Mouse (Mus musculus) thymus, adult 2 months (tissue): ENCODE measurements around the gene Cers5. TPM values are rescaled to one million over a fixed set of nuclear protein-coding genes. Genes with fewer than 3 reads are reported as not detected.

ENCODE experiments used
- DNase-seq: peaks from one replicate; pipeline ENCODE4 v3.0.0; 2021
- H3K27ac ChIP-seq: fragments of 200-500 bp; 2 replicates; pipeline ENCODE4 v1.5.1; 2012; ENCODE audit warnings: low read length, control low read depth; ENCODE audit not compliant: control insufficient read depth, insufficient read depth
- H3K27me3 ChIP-seq: fragments of 200-500 bp; 2 replicates; pipeline ENCODE4 v1.6.1; 2012; ENCODE audit warnings: mild to moderate bottlenecking, low read length, moderate library complexity, mixed read lengths; ENCODE audit not compliant: control insufficient read depth, insufficient read depth
- H3K36me3 ChIP-seq: fragments of 200-500 bp; 2 replicates; pipeline ENCODE4 v1.6.1; 2012; ENCODE audit warnings: mild to moderate bottlenecking, low read length, moderate library complexity; ENCODE audit not compliant: control insufficient read depth, insufficient read depth
- H3K4me1 ChIP-seq: fragments of 200-500 bp; replicated peaks from 2 replicates; pipeline ENCODE4 v1.6.1; 2012; ENCODE audit warnings: low read length; ENCODE audit not compliant: control insufficient read depth, insufficient read depth
- H3K4me3 ChIP-seq: fragments of 200-500 bp; 2 replicates; pipeline ENCODE4 v1.5.1; 2012; ENCODE audit warnings: mild to moderate bottlenecking, low read length, control low read depth, moderate library complexity; ENCODE audit not compliant: control insufficient read depth, insufficient read depth
- CTCF ChIP-seq: fragments of 200-500 bp; IDR thresholded peaks from 2 replicates; pipeline ENCODE4 v1.5.1; 2012; ENCODE audit warnings: mild to moderate bottlenecking, control low read depth, low read length, moderate library complexity, borderline replicate concordance; ENCODE audit not compliant: control insufficient read depth, poor library complexity, insufficient read depth; ENCODE audit errors: extremely low read depth
- POLR2A ChIP-seq: fragments of 200-500 bp; IDR thresholded peaks from 2 replicates; pipeline ENCODE4 v1.6.1; 2012; ENCODE audit warnings: mild to moderate bottlenecking, low read length, control low read depth, moderate library complexity; ENCODE audit not compliant: control insufficient read depth, poor library complexity, insufficient read depth; ENCODE audit errors: extremely low read depth
- WGBS: fragments of 180-500 bp; shearing (Covaris S2); methylation state at CpG from one replicate; pipeline ENCODE4 v1.1.7; 2018; 5-methylcytosine and 5-hydroxymethylcytosine counted together
- polyA plus RNA-seq: library from polyadenylated mRNA; depleted of rRNA; stranded (reverse); fragments of >200 nt; gene quantifications from 2 replicates; pipeline ENCODE4 v1.2.3, GENCODE M21; 2012

Cers5 gene
- polyA plus RNA-seq, 1 experiment = 59.8 TPM

DNA sequence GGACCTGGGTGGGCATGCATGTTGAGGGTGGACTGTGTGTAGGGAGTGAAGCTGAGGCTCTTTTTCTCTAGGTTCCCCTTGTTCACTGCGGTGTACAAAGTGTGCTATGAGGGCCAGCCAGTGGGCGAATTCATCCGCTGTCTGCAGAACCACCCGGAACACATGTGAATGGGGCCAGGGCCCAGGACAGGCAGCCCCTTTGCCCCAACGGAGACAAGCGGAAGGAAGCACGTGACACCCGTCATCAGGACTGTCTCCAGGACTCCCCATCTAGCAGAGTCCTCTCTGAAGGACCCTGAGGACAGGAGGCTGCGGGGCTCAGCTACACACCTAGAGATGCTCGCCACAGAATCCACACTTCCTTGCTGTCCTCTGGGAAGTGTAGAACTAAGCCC, 49.6 kb downstream of the Cers5 start:
- Histone ChIP-seq H3K27ac (no peak overlapping the region), H3K4me3 (no peak overlapping the region), H3K4me1 (peaks cover 10% of the 10 kb centered on the region), H3K27me3 (no peaks in the 10 kb centered on the region), H3K36me3 (no peaks in the 10 kb centered on the region)
- no peak for DNase-seq
- no peak for TF ChIP-seq POLR2A
- TF ChIP-seq CTCF = no peak
- 69% methylated on average over 10 of the region's 10 CpGs for WGBS

DNA sequence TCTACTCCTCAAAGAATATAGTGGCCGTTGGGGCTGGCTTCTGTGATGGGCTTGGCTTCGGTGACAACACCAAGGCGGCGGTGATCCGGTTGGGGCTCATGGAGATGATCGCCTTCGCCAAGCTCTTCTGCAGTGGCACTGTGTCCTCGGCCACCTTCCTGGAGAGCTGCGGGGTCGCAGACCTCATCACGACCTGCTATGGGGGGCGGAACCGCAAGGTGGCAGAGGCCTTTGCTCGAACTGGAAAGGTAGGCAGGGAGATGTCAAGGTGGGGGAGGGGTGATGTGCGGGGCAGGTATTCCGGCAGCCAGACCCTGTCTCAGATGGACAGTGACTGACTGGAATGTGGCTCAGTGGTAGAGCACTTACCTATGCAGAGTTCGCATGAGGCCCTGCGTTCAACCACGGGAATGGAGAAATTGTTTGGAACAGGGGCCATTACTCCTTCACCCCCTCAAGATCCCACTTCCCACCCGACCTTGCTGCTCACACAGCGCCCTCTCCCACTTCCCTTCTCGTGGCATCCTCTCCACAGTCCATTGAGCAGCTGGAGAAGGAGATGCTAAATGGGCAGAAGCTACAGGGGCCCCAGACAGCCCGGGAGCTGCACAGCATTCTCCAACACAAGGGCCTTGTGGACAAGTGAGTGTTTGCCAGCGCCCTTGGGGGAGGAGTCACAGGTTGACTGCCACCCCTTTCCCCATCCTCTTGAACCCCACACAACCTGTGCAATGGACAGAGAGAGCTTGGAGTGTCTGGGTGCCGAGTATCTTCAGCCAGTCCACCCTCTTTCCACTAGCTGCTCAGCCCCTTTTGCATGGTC, 50.6 kb downstream of the Cers5 start:
- TF ChIP-seq CTCF = no peak
- no peak for TF ChIP-seq POLR2A
- Histone ChIP-seq H3K36me3 (no peaks in the 10 kb centered on the region), H3K4me1 (peaks cover 16% of the 10 kb centered on the region), H3K27ac (no peak overlapping the region), H3K4me3 (no peak overlapping the region), H3K27me3 (no peaks in the 10 kb centered on the region)
- no peak for DNase-seq
- WGBS = 88% methylated on average over 25 of the region's 25 CpGs

DNA sequence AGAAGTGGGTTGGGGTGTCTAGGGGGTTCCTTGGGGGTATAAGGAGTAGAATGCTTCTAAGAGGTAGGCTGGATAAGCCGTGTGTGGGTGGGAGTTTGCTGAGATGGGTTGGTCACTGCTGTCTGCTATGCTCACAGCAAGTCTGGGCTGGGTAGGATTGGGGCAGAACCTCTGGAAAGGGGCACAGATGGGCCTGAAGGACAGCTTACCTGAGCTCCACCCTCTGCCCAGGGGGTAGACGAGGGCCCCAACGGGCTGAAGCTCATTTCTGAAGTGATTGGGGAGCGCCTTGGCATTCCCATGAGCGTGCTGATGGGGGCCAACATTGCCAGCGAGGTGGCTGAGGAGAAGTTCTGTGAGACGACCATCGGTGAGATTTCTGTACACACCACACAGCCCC, 52.8 kb downstream of the Cers5 start:
- no peak overlapping the region for H3K27ac ChIP-seq
- H3K27me3 ChIP-seq = no peaks in the 10 kb centered on the region
- peaks cover 16% of the 10 kb centered on the region for H3K4me1 ChIP-seq
- DNase-seq = no peak
- WGBS = 91% methylated on average over 8 of the region's 8 CpGs
- H3K4me3 ChIP-seq = no peak overlapping the region
- H3K36me3 ChIP-seq = no peaks in the 10 kb centered on the region
- TF ChIP-seq POLR2A (no peak), CTCF (no peak)

DNA sequence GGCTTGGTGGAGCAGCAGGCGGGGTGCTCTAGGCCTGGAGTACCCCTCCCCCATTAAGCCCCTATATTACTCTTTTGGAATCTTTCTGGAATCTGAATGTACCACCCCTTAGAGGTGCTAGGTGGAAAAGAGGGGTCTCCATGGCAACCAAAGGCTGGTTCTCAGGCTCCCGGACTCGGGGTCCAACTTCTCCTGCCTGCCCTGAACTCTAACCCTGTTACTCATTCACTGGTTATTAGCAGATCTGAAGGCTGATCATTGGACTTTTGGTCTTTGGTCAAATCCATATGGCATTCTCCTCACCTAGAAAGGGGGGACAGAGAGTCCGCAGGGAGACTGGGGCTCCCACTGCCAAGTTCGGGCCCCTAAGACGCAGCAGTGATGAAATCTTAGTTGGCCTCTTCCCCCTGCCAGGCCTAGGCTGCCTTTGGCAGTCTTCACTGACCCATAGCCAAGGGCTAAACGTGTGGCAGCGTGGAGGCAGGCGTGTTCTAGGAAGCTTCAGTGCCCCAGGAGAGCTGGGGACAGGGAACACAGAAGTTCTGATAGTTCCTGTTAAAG, 54.1 kb downstream of the Cers5 start:
- H3K27ac ChIP-seq = no peak overlapping the region
- DNase-seq = no peak
- no peaks in the 10 kb centered on the region for H3K36me3 ChIP-seq
- H3K27me3 ChIP-seq = no peaks in the 10 kb centered on the region
- peaks cover 6% of the 10 kb centered on the region for H3K4me1 ChIP-seq
- 96% methylated on average over 9 of the region's 9 CpGs for WGBS
- TF ChIP-seq CTCF (no peak), POLR2A (no peak)
- no peak overlapping the region for H3K4me3 ChIP-seq

DNA sequence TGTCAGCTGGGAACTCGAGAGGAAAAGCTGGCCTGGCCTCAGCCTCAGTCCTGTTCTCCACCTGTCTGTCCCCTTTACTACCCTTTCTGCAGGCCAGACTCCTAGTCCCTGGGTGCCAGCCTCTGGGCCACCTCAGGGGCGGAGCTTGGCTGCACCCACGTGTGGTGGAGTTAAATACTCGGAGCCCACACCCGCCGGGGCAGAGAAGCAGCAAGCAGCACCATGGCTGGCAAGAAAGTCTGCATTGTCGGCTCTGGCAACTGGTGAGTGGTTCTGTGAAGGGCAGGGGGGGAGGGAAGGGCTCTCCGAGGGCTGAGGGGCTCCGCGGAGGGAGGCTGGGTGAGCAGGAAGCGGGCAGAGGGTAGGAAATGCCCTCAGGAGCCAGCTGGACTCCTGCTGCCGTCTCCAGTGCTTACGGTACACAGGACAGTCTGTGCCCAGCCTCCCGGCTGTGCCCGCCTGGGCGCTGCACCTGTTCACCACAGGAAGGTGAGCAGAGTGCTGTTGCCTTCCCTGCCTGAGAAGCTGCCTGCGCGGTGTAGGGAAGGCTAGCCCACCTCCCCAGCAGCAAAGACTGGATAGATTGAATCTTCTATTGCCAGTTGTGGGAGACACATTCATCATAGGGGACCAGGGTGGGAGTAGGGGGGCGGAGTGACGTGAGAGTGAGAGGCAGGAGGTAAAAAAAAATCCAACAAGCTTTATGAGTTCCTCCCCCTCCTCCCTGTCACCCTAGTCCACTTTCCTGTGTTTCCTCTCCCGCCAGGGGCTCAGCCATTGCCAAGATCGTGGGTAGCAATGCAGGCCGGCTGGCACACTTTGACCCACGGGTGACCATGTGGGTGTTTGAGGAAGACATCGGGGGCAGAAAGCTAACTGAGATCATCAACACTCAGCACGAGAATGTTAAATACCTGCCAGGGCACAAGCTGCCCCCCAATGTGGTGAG, 55.0 kb downstream of the Cers5 start, which contains the start of gene Gpd1:
TSS of gene Gpd1 (plus strand) at position 130 of the 949 bp plus-strand sequence.
- TF ChIP-seq CTCF (no peak), POLR2A (no peak)
- DNase-seq = no peak
- Histone ChIP-seq H3K36me3 (peaks cover 2% of the 10 kb centered on the region), H3K27me3 (no peaks in the 10 kb centered on the region), H3K4me1 (peaks cover 6% of the 10 kb centered on the region), H3K4me3 (no peak within 1 kb of the TSS), H3K27ac (no peak within 1 kb of the TSS)
- 18% methylated on average over 26 of the region's 26 CpGs for WGBS

DNA sequence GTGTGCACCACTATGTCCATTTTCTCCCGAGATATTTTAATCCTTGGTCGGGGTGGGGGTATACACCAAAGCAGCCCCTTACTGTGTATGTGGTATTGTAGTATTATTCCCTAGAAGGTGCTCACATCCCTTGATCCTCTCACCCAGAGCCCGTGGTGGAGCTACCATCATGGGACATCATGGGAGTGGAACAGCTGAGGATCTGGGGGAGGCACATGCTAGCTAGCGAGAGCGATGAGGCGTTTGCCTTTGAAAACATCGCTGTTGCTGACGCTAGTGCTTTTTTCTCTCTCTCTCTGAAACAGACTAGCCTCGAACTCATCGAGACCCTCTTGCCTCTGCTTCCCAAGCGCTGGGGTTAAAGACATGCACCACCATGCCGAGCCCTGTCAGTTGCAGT, 55.9 kb downstream of the Cers5 start:
- DNase-seq = no peak
- Histone ChIP-seq H3K4me1 (peaks cover 6% of the 10 kb centered on the region), H3K36me3 (peaks cover 10% of the 10 kb centered on the region), H3K27me3 (no peaks in the 10 kb centered on the region), H3K4me3 (no peak overlapping the region), H3K27ac (no peak overlapping the region)
- TF ChIP-seq CTCF (no peak), POLR2A (no peak)
- 88% methylated on average over 11 of the region's 12 CpGs for WGBS
